Mouse (Mus musculus) G1E (cell line): ENCODE measurements around the gene Ncor1.

ENCODE experiments used
- CTCF ChIP-seq: IDR thresholded peaks from 2 replicates; pipeline ENCODE4 v1.5.1; 2012; ENCODE audit warnings: low read depth, low read length, inconsistent platforms, mixed read lengths
- GATA1 ChIP-seq: IDR thresholded peaks from 2 replicates; pipeline ENCODE4 v1.6.1; 2012; ENCODE audit warnings: borderline replicate concordance, low read length, inconsistent platforms, mixed read lengths
- GATA2 ChIP-seq: IDR thresholded peaks from 2 replicates; pipeline ENCODE4 v1.6.1; 2012; ENCODE audit warnings: low read depth, low read length, inconsistent platforms, borderline replicate concordance
- POLR2AphosphoS5 ChIP-seq: IDR thresholded peaks from 2 replicates; pipeline ENCODE4 v1.6.1; 2012; ENCODE audit warnings: low read depth, low read length, inconsistent platforms; ENCODE audit not compliant: insufficient replicate concordance
- TAL1 ChIP-seq: conservative IDR thresholded peaks from 2 replicates; pipeline ENCODE4 v1.6.1; 2012; ENCODE audit warnings: low read depth, low read length, inconsistent platforms, mixed read lengths

DNA sequence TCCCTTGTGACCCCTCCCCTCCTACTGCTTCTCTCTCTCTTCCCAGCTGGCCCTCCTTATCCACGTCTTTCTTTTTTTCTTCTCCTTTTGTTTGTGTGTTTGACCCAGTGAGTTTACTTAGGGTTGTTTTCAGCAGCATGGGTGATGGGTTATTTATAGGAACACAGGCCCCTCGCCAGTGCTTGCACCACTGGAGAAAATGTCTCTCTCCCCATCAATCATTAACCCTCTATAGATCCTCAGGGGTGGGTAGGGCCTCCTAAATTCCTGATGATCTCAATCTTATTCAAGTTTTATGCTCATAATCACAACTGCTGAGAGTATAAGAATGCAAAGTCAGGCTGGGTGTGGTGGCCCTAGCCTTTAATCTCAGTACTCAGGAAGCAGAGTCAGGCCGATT is 38.8 kb upstream of the Ncor1 start:
- no peak for TF ChIP-seq CTCF
- TF ChIP-seq GATA1, result no peak
- no peak for TF ChIP-seq TAL1
- TF ChIP-seq GATA2, result no peak
- no peak for TF ChIP-seq POLR2AphosphoS5
